21 mouse cellular contexts compared by ENCODE assay signal in genomic region chr4:111073738-111074497, GRCm38 (mm10).
DNase-seq lines count a peak whose midpoint lies in the region; ATAC-seq lines count a peak whose summit lies in the region.
"Had no signal": no experiment of that assay in that cellular context is flagged by ENCODE, and none has a peak within 500 bp of the region (broad histone marks: within the 10 kb centered on the region; RNA-seq: fewer than 3 reads in every experiment).

No protein-coding gene starts in this region.

- H3K4me2 ChIP-seq in hindbrain, embryonic 15.5 days, result no peak overlapping the region
- H3K4me2 ChIP-seq in hindbrain, embryonic 14.5 days (replicated peaks), result no peak overlapping the region
- H3K4me2 ChIP-seq: forebrain, embryonic 15.5 days; heart, embryonic 11.5 days; liver, embryonic 11.5 days; neural tube, embryonic 12.5 days had no signal

- H3K27me3 ChIP-seq in hindbrain, embryonic 15.5 days, result no peaks in the 10 kb centered on the region
- no peaks in the 10 kb centered on the region for H3K27me3 ChIP-seq in hindbrain, embryonic 14.5 days (ENCODE audit: control insufficient read depth, insufficient read depth, low read length)
- H3K27me3 ChIP-seq in embryonic facial prominence, embryonic 10.5 days (replicated peaks; ENCODE audit: low read depth, poor library complexity, severe bottlenecking), result no peaks in the 10 kb centered on the region
- H3K27me3 ChIP-seq: forebrain, embryonic 15.5 days; neural tube, embryonic 12.5 days had no signal

- peak; percentile 48; the same call in 1 of the 2 replicates for ATAC-seq in hindbrain, embryonic 15.5 days (ENCODE audit: low FRiP score, low read depth)
- no peak for ATAC-seq in hindbrain, embryonic 14.5 days (ENCODE audit: low FRiP score)
- ATAC-seq: liver, postnatal 0 days; lung, postnatal 0 days had no signal

- no peaks in the 10 kb centered on the region for H3K36me3 ChIP-seq in hindbrain, embryonic 15.5 days
- no peaks in the 10 kb centered on the region for H3K36me3 ChIP-seq in hindbrain, embryonic 14.5 days (replicated peaks; ENCODE audit: control insufficient read depth, insufficient read depth)
- H3K36me3 ChIP-seq in embryonic facial prominence, embryonic 10.5 days (replicated peaks), result no peaks in the 10 kb centered on the region
- H3K36me3 ChIP-seq: forebrain, embryonic 15.5 days; neural tube, embryonic 12.5 days had no signal

- no peak overlapping the region for H3K9ac ChIP-seq in hindbrain, embryonic 15.5 days
- no peak overlapping the region for H3K9ac ChIP-seq in hindbrain, embryonic 14.5 days
- H3K9ac ChIP-seq: forebrain, embryonic 15.5 days; liver, postnatal 0 days; neural tube, embryonic 12.5 days had no signal

- no peaks in the 10 kb centered on the region for H3K4me1 ChIP-seq in hindbrain, embryonic 15.5 days (replicated peaks)
- H3K4me1 ChIP-seq in hindbrain, embryonic 14.5 days (replicated peaks; ENCODE audit: control insufficient read depth, insufficient read depth, low read length), result no peaks in the 10 kb centered on the region
- H3K4me1 ChIP-seq in embryonic facial prominence, embryonic 10.5 days, result no peaks in the 10 kb centered on the region
- H3K4me1 ChIP-seq: forebrain, embryonic 15.5 days; neural tube, embryonic 12.5 days had no signal

- DNase-seq in cerebellum, postnatal 10 days, result peak; percentile 9 to 12
- no peak for DNase-seq in cerebellum, adult 18-20 months
- DNase-seq in hindbrain, embryonic 14.5 days (ENCODE audit: low spot score), result no peak
- DNase-seq in right cerebral cortex, adult 2 months (ENCODE audit: low spot score in 2 of 2), result peak; percentile 5 to 11
- DNase-seq in right cerebral cortex, postnatal 10 days (ENCODE audit: low spot score in 2 of 2), result no peak
- DNase-seq in embryonic facial prominence, embryonic 10.5 days (ENCODE audit: low spot score), result no peak
- DNase-seq: adrenal gland, adult 2 months; cerebellum, adult 2 months; gastrocnemius, postnatal 10 days; kidney, adult 2 months; kidney, postnatal 10 days; liver, postnatal 0 days; thymus, postnatal 36 days had no signal

- 70% methylated on average over 6 of the region's 7 CpGs for WGBS in hindbrain, embryonic 15.5 days
- 65% methylated on average over 6 of the region's 7 CpGs for WGBS in hindbrain, embryonic 14.5 days
- WGBS in embryonic facial prominence, embryonic 10.5 days, result 67% methylated on average over 6 of the region's 7 CpGs

- H3K4me3 ChIP-seq in hindbrain, embryonic 15.5 days, result no peak overlapping the region
- H3K4me3 ChIP-seq in hindbrain, embryonic 14.5 days (replicated peaks; ENCODE audit: low read length), result no peak overlapping the region
- no peak overlapping the region for H3K4me3 ChIP-seq in embryonic facial prominence, embryonic 10.5 days
- H3K4me3 ChIP-seq: forebrain, embryonic 15.5 days; layer of hippocampus, adult 2 months; neural tube, embryonic 12.5 days had no signal

- no peaks in the 10 kb centered on the region for H3K9me3 ChIP-seq in hindbrain, embryonic 15.5 days
- H3K9me3 ChIP-seq in hindbrain, embryonic 14.5 days (ENCODE audit: control insufficient read depth, low read length), result no peaks in the 10 kb centered on the region
- H3K9me3 ChIP-seq in embryonic facial prominence, embryonic 10.5 days, result no peaks in the 10 kb centered on the region
- H3K9me3 ChIP-seq: forebrain, embryonic 15.5 days; neural tube, embryonic 12.5 days had no signal

- H3K27ac ChIP-seq in hindbrain, embryonic 15.5 days (replicated peaks), result no peak overlapping the region
- H3K27ac ChIP-seq in hindbrain, embryonic 14.5 days, result no peak overlapping the region
- no peak overlapping the region for H3K27ac ChIP-seq in embryonic facial prominence, embryonic 10.5 days (replicated peaks)
- H3K27ac ChIP-seq: forebrain, embryonic 15.5 days; layer of hippocampus, adult 2 months; macrophage; neural tube, embryonic 12.5 days had no signal

Comparison
In these comparisons a context has a peak if more than half of its experiments do, and no peak if none do; other contexts are left out.
1. DNase-seq: peak in cerebellum, postnatal 10 days (2 of 2) and right cerebral cortex, adult 2 months (2 of 2); none in cerebellum, adult 18-20 months (0 of 2), hindbrain, embryonic 14.5 days (single experiment), right cerebral cortex, postnatal 10 days (0 of 2) and embryonic facial prominence, embryonic 10.5 days (single experiment).